Mouse (Mus musculus) C2C12 (cell line): ENCODE measurements around the gene Wbp2nl.

Experiments
- CEBPB ChIP-seq: IDR thresholded peaks from one replicate; pipeline ENCODE4 v1.6.1; 2011; ENCODE audit warnings: low read depth, mild to moderate bottlenecking, control low read depth, moderate library complexity
- CTCF ChIP-seq: IDR thresholded peaks from one replicate; pipeline ENCODE4 v1.5.1; 2011; ENCODE audit not compliant: control insufficient read depth, insufficient read depth, insufficient read length
- FOSL1 ChIP-seq: IDR thresholded peaks from one replicate; pipeline ENCODE4 v1.8.0; 2011; ENCODE audit warnings: mild to moderate bottlenecking, low read length; ENCODE audit not compliant: poor library complexity, insufficient read depth, severe bottlenecking
- MAX ChIP-seq: IDR thresholded peaks from one replicate; pipeline ENCODE4 v1.6.1; 2011; ENCODE audit warnings: mild to moderate bottlenecking, control low read depth
- MYOD1 ChIP-seq: IDR thresholded peaks from one replicate; pipeline ENCODE4 v1.6.1; 2011; ENCODE audit warnings: low read depth; ENCODE audit not compliant: control insufficient read depth, insufficient read length
- MYOG ChIP-seq: IDR thresholded peaks from one replicate; pipeline ENCODE4 v1.6.1; 2011; ENCODE audit not compliant: control insufficient read depth, insufficient read length; ENCODE audit errors: extremely low read depth
- USF1 ChIP-seq: IDR thresholded peaks from one replicate; pipeline ENCODE4 v1.6.1; 2011; ENCODE audit warnings: low read depth, mild to moderate bottlenecking, control low read depth, moderate library complexity

DNA sequence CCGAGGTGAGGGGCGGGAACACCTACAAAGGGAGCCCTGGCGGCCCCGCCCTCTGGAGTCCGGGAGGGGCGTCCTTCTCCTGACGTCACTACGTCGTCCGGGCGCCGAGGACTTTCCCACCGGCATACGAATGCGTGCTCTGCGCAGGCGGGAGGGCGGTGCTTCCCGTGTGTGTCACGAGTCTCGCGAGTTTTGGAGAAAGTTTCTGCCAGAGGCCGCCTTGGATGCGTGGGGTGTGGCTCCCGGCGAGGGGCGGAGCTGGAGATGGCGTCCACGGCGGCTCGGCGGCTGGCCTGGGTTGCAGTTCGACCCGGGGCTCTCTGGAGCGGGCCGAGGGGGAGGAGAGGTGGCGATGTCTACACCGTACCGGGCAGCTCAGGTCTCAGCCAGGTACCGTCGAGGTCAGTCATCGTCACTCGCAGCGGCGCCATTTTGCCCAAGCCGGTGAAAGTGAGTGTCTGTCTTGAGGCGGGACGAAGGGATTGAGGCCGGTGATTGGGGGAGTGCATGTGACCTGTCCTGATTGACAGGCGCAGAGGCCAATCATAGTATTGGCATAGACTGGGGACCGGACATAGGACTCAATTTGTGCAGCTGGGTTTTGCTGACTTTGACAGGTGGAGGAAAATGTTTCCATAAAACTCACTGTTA lies 47.2 kb downstream of the Wbp2nl start:
- TF ChIP-seq CTCF (no peak), USF1 (peak; percentile 85), MAX (peak; percentile 36), FOSL1 (no peak), CEBPB (no peak), MYOD1 (no peak), MYOG (no peak)
